Mouse (Mus musculus): ENCODE measurements around the gene Nodal. TPM values are rescaled to one million over a fixed set of nuclear protein-coding genes. Genes with fewer than 3 reads are reported as not detected.

The Nodal gene
- not detected for polyA plus RNA-seq (2017; shearing (Covaris generic))

GRCm38 (mm10) chr10:61417672-61418071 lies at the start of gene Nodal:
Gene Nodal, plus strand, starts transcription at chr10:61417972.

DNA sequence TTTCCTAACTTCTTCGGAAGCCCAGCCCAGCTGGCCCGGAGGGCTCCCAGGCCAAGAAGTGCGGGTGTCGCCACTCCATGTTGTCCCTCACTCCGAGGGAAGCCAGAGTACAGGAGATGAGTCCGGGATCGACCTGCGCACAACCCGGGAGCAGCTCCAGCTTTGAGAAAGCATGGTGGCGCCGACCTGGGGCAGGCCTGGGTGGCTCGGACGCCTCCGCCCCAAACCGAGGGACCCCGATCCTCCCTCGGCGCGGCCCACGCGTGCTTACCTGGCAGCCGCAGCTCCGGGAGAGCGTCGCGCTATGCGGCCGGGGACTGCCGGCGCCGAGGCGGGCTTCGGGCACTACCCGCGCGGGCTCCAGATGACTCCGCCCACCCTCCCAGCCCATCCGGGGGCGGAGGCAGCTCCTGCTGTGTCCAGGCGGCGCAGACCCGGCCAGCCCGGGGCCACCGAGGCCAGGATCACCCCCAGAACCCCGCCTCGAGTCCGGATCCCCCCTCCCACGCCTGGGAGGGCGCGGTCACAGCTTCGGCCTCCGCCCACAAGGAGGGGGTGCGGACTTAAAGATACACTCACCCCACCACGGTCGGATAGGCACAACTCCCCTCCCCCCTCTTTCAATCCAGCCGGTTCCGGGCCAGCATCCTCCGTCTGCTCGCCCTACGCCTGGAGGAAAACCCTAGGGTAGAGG lies 34.6 kb upstream of the Nodal start, which contains the start of gene Pald1:
Gene Pald1, minus strand, starts transcription at position 510 of the 694 bp plus-strand sequence.

GRCm38 (mm10) chr10:61452645-61453044 lies 34.9 kb downstream of the Nodal start, which contains the start of gene Eif4ebp2:
Gene Eif4ebp2, minus strand, starts transcription at chr10:61452661.

Other genes starting within 250 kb of the Nodal start
- gene Tbata, start 246.0 kb upstream of the Nodal start, polyA plus RNA-seq (2017; shearing (Covaris generic)): under 1 TPM in 1 of 2 experiments, not detected in 1; 0.42 TPM
- 1 to 10 TPM in 1 of 2 experiments, under 1 TPM in 1; 0.07 to 1.5 TPM for gene Adamts14, start 144.5 kb upstream of the Nodal start, polyA plus RNA-seq (2017; shearing (Covaris generic))
- 10 to 100 TPM in 1 of 2 experiments, 1 to 10 TPM in 1; 7.6 to 17.1 TPM for gene Prf1, start 120.1 kb upstream of the Nodal start, polyA plus RNA-seq (2017; shearing (Covaris generic))
- gene Pald1, start 34.4 kb upstream of the Nodal start, polyA plus RNA-seq (2017; shearing (Covaris generic)): under 1 TPM in 1 of 2 experiments, not detected in 1; 0.23 TPM
- 10 to 100 TPM; 20.5 to 21.0 TPM for gene Eif4ebp2, start 34.7 kb downstream of the Nodal start, polyA plus RNA-seq (2017; shearing (Covaris generic))
- gene Lrrc20, start 57.8 kb downstream of the Nodal start, polyA plus RNA-seq (2017; shearing (Covaris generic)): 10 to 100 TPM; 10.1 to 16.5 TPM
- gene Npffr1, start 177.5 kb downstream of the Nodal start, polyA plus RNA-seq (2017; shearing (Covaris generic)): not detected
- gene Ppa1, start 230.6 kb downstream of the Nodal start, polyA plus RNA-seq (2017; shearing (Covaris generic)): 10 to 100 TPM; 58.2 to 66.5 TPM